Mouse (Mus musculus): ENCODE results near the gene Smpd1.

Gene Smpd1

GRCm38 (mm10) chr7:105554212-105554942 lies at the start of gene Smpd1:
Gene Smpd1 (plus strand): TSS chr7:105554360.
- DNase-seq (ENCODE audit: low spot score) = peak; percentile 55

- no peak for DNase-seq (ENCODE audit: low spot score)
Observed at GRCm38 (mm10) chr7:105507257-105507656, 46.9 kb upstream of the Smpd1 start.

GRCm38 (mm10) chr7:105510143-105510542 lies 44.0 kb upstream of the Smpd1 start:
- no peak for DNase-seq (ENCODE audit: low spot score)

- no peak for DNase-seq (ENCODE audit: low spot score)
Observed at GRCm38 (mm10) chr7:105513845-105514291, 40.3 kb upstream of the Smpd1 start.

- DNase-seq (ENCODE audit: low spot score) = no peak
Observed at GRCm38 (mm10) chr7:105514561-105514960, 39.6 kb upstream of the Smpd1 start.

GRCm38 (mm10) chr7:105515178-105515577 lies 39.0 kb upstream of the Smpd1 start:
- peak; percentile 8 for DNase-seq (ENCODE audit: low spot score)

- no peak for DNase-seq (ENCODE audit: low spot score)
Observed at GRCm38 (mm10) chr7:105516669-105517360, 37.3 kb upstream of the Smpd1 start.

GRCm38 (mm10) chr7:105519336-105519735 lies 34.8 kb upstream of the Smpd1 start:
- DNase-seq (ENCODE audit: low spot score) = no peak

GRCm38 (mm10) chr7:105519771-105520170 lies 34.4 kb upstream of the Smpd1 start:
- DNase-seq (ENCODE audit: low spot score) = no peak

- no peak for DNase-seq (ENCODE audit: low spot score)
Observed at GRCm38 (mm10) chr7:105520201-105520600, 34.0 kb upstream of the Smpd1 start.

GRCm38 (mm10) chr7:105524222-105524621 lies 29.9 kb upstream of the Smpd1 start:
- no peak for DNase-seq (ENCODE audit: low spot score)

GRCm38 (mm10) chr7:105527306-105527937 lies 26.7 kb upstream of the Smpd1 start:
- no peak for DNase-seq (ENCODE audit: low spot score)

- DNase-seq (ENCODE audit: low spot score) = no peak
Observed at GRCm38 (mm10) chr7:105528094-105528493, 26.1 kb upstream of the Smpd1 start.

GRCm38 (mm10) chr7:105534162-105534561 lies 20.0 kb upstream of the Smpd1 start:
- DNase-seq (ENCODE audit: low spot score) = no peak

- no peak for DNase-seq (ENCODE audit: low spot score)
Observed at GRCm38 (mm10) chr7:105545986-105546385, 8.2 kb upstream of the Smpd1 start.

GRCm38 (mm10) chr7:105547970-105548369 lies 6.2 kb upstream of the Smpd1 start:
- DNase-seq (ENCODE audit: low spot score) = no peak

GRCm38 (mm10) chr7:105549035-105549434 lies 5.1 kb upstream of the Smpd1 start:
- no peak for DNase-seq (ENCODE audit: low spot score)

GRCm38 (mm10) chr7:105553456-105554211 lies 526 bp upstream of the Smpd1 start:
- DNase-seq (ENCODE audit: low spot score) = no peak

GRCm38 (mm10) chr7:105555571-105555970 lies 1.4 kb downstream of the Smpd1 start:
- no peak for DNase-seq (ENCODE audit: low spot score)

GRCm38 (mm10) chr7:105556406-105556805 lies 2.2 kb downstream of the Smpd1 start:
- no peak for DNase-seq (ENCODE audit: low spot score)

- no peak for DNase-seq (ENCODE audit: low spot score)
Observed at GRCm38 (mm10) chr7:105557671-105558070, 3.5 kb downstream of the Smpd1 start.

- no peak for DNase-seq (ENCODE audit: low spot score)
Observed at GRCm38 (mm10) chr7:105559016-105559415, 4.9 kb downstream of the Smpd1 start.
